ENCODE assay signal across 1 mouse cellular context in genomic region chr11:4593491-4593848, GRCm38 (mm10).
TF ChIP-seq lines count a peak whose summit lies in the region.

No protein-coding gene starts in this region.

TF ChIP-seq in MEL, 35 proteins besides CTCF, POLR2A, EP300 and RAD21 (continued from another document):
- TF ChIP-seq BHLHE40 (IDR thresholded peaks at IDR 0.05; ENCODE audit: borderline replicate concordance, low read depth, low read length) (no peak), MYB (IDR thresholded peaks at IDR 0.05; ENCODE audit: low read depth, low read length) (no peak)
